Mouse (Mus musculus) limb, embryonic 10.5 days (tissue): ENCODE measurements around the gene Igsf3. TPM values are rescaled to one million over a fixed set of nuclear protein-coding genes. Genes with fewer than 3 reads are reported as not detected.
"Not testable (repeated sequence)": the region's sequence is repeated elsewhere in the genome, so short reads cannot be mapped to it uniquely, and the experiment has no call there.

ENCODE experiments used
- DNase-seq: peaks from one replicate; pipeline ENCODE4 v3.0.0-alpha.2; 2017; ENCODE audit warnings: low spot score
- H3K27ac ChIP-seq: fragments of 300-500 bp; sonication (generic); 2 replicates; pipeline ENCODE4 v1.5.1; 2016; ENCODE audit warnings: mild to moderate bottlenecking
- H3K27me3 ChIP-seq: fragments of 300-500 bp; sonication (generic); 2 replicates; pipeline ENCODE4 v1.6.1; 2016; ENCODE audit warnings: low read depth, mild to moderate bottlenecking; ENCODE audit not compliant: poor library complexity, severe bottlenecking
- H3K36me3 ChIP-seq: fragments of 300-500 bp; sonication (generic); 2 replicates; pipeline ENCODE4 v1.6.1; 2016; ENCODE audit warnings: mild to moderate bottlenecking, moderate library complexity
- H3K4me1 ChIP-seq: fragments of 300-500 bp; sonication (generic); 2 replicates; pipeline ENCODE4 v1.6.1; 2016
- H3K4me3 ChIP-seq: fragments of 300-500 bp; sonication (generic); 2 replicates; pipeline ENCODE4 v1.5.1; 2016; ENCODE audit warnings: mild to moderate bottlenecking, moderate library complexity
- H3K9me3 ChIP-seq: fragments of 300-500 bp; sonication (generic); replicated peaks from 2 replicates; pipeline ENCODE4 v1.6.1; 2016; ENCODE audit warnings: mild to moderate bottlenecking
- WGBS: fragments of 180-500 bp; shearing (Covaris S2); methylation state at CpG from one replicate; pipeline ENCODE4 v1.1.7; 2016; 5-methylcytosine and 5-hydroxymethylcytosine counted together
- polyA plus RNA-seq: library from polyadenylated mRNA; unstranded; fragments of >200 nt; fragmentation: Nextera tagmentation; extraction: Ambion mirVana; gene quantifications from 2 replicates; pipeline ENCODE4 v1.2.1, GENCODE M21; 2016

The Igsf3 gene
- polyA plus RNA-seq, 1 experiment from 2014 or later, result 84.9 TPM

GRCm38 (mm10) chr3:101412115-101412514 is 35.2 kb downstream of the Igsf3 start:
- WGBS, result 74% methylated on average over 6 of the region's 6 CpGs
- Histone ChIP-seq H3K27me3 (no peaks in the 10 kb centered on the region), H3K27ac (peak overlapping the region; percentile 70; the same call in 1 of the 2 replicates), H3K4me3 (no peak overlapping the region), H3K9me3 (no peaks in the 10 kb centered on the region), H3K36me3 (0 out of 2 replicates have a peak, but pooled peaks cover 2% of the 10 kb centered on the region), H3K4me1 (peaks cover 88% of the 10 kb centered on the region)
- no peak for DNase-seq

- DNase-seq, H3K9me3 ChIP-seq, H3K27me3 ChIP-seq, H3K4me3 ChIP-seq, H3K27ac ChIP-seq, H3K36me3 ChIP-seq: not testable (repeated sequence)
- peaks cover 81% of the 10 kb centered on the region for H3K4me1 ChIP-seq
- 94% methylated on average over 5 of the region's 5 CpGs for WGBS
Measured at GRCm38 (mm10) chr3:101413013-101413412, 36.1 kb downstream of the Igsf3 start.

- Histone ChIP-seq H3K4me3 (no peak overlapping the region), H3K9me3 (no peaks in the 10 kb centered on the region), H3K27ac (no peak overlapping the region), H3K36me3 (no peaks in the 10 kb centered on the region), H3K4me1 (peaks cover 64% of the 10 kb centered on the region), H3K27me3 (no peaks in the 10 kb centered on the region)
- no peak for DNase-seq
- WGBS, result 62% methylated on average over 18 of the region's 18 CpGs
Measured at GRCm38 (mm10) chr3:101418740-101419652, 42.1 kb downstream of the Igsf3 start.

GRCm38 (mm10) chr3:101419653-101419994 is 42.7 kb downstream of the Igsf3 start:
- DNase-seq, result no peak
- Histone ChIP-seq H3K36me3 (no peaks in the 10 kb centered on the region), H3K4me3 (no peak overlapping the region), H3K27ac (no peak overlapping the region), H3K4me1 (peaks cover 64% of the 10 kb centered on the region), H3K27me3 (no peaks in the 10 kb centered on the region), H3K9me3 (no peaks in the 10 kb centered on the region)
- 70% methylated on average over 10 of the region's 10 CpGs for WGBS

- Histone ChIP-seq H3K27ac (no peak overlapping the region), H3K4me1 (peaks cover 48% of the 10 kb centered on the region), H3K27me3 (no peaks in the 10 kb centered on the region), H3K4me3 (no peak overlapping the region), H3K36me3 (peaks cover 30% of the 10 kb centered on the region), H3K9me3 (no peaks in the 10 kb centered on the region)
- DNase-seq, result no peak
- WGBS, result 59% methylated on average over 4 of the region's 4 CpGs
Measured at GRCm38 (mm10) chr3:101423188-101423587, 46.3 kb downstream of the Igsf3 start.

GRCm38 (mm10) chr3:101424295-101424885 is 47.5 kb downstream of the Igsf3 start:
- H3K4me1 ChIP-seq, result peaks cover 36% of the 10 kb centered on the region
- H3K9me3 ChIP-seq, result no peaks in the 10 kb centered on the region
- H3K4me3 ChIP-seq, result no peak overlapping the region
- 0 out of 2 replicates have a peak overlapping the region, but pooled peaks have one; percentile 31 for H3K27ac ChIP-seq
- DNase-seq, result no peak
- 81% methylated on average over 10 of the region's 10 CpGs for whole genome bisulfite sequencing
- H3K27me3 ChIP-seq, result no peaks in the 10 kb centered on the region
- H3K36me3 ChIP-seq, result peaks cover 41% of the 10 kb centered on the region

- 56% methylated on average over 8 of the region's 8 CpGs for WGBS
- no peak for DNase-seq
- Histone ChIP-seq H3K36me3 (peaks cover 98% of the 10 kb centered on the region), H3K4me1 (peaks cover 10% of the 10 kb centered on the region), H3K27me3 (no peaks in the 10 kb centered on the region), H3K27ac (no peak overlapping the region), H3K9me3 (no peaks in the 10 kb centered on the region), H3K4me3 (no peak overlapping the region)
Measured at GRCm38 (mm10) chr3:101429982-101430754, 53.3 kb downstream of the Igsf3 start.

GRCm38 (mm10) chr3:101430755-101431115 is 53.9 kb downstream of the Igsf3 start:
- H3K36me3 ChIP-seq, result peaks cover 98% of the 10 kb centered on the region
- 89% methylated on average over 2 of the region's 2 CpGs for WGBS

GRCm38 (mm10) chr3:101435672-101436071 is 58.8 kb downstream of the Igsf3 start:
- 94% methylated on average over 8 of the region's 8 CpGs for WGBS
- Histone ChIP-seq H3K4me1 (peaks cover 4% of the 10 kb centered on the region; the same call in 1 of the 2 replicates), H3K9me3 (no peaks in the 10 kb centered on the region), H3K4me3 (no peak overlapping the region), H3K27ac (no peak overlapping the region), H3K27me3 (no peaks in the 10 kb centered on the region), H3K36me3 (peaks cover 99% of the 10 kb centered on the region)
- DNase-seq, result no peak

More at GRCm38 (mm10) chr3:101430755-101431115, 53.9 kb downstream of the Igsf3 start:
- Histone ChIP-seq H3K4me3 (no peak overlapping the region), H3K27me3 (no peaks in the 10 kb centered on the region), H3K9me3 (no peaks in the 10 kb centered on the region), H3K27ac (no peak overlapping the region), H3K4me1 (peaks cover 8% of the 10 kb centered on the region)
- no peak for DNase-seq

GRCm38 (mm10) chr3:101436469-101436868 is 59.6 kb downstream of the Igsf3 start:
- no peak for DNase-seq
- Histone ChIP-seq H3K27me3 (no peaks in the 10 kb centered on the region), H3K4me3 (no peak overlapping the region), H3K9me3 (no peaks in the 10 kb centered on the region), H3K4me1 (peaks cover 4% of the 10 kb centered on the region; the same call in 1 of the 2 replicates), H3K36me3 (peaks cover 99% of the 10 kb centered on the region), H3K27ac (no peak overlapping the region)
- WGBS, result 79% methylated on average over 4 of the region's 4 CpGs

- H3K27me3 ChIP-seq, result no peaks in the 10 kb centered on the region
- DNase-seq, result no peak
- no peak overlapping the region for H3K27ac ChIP-seq
- WGBS, result 80% methylated on average over 12 of the region's 12 CpGs
- H3K4me1 ChIP-seq, result peaks cover 4% of the 10 kb centered on the region; the same call in 1 of the 2 replicates
- H3K36me3 ChIP-seq, result peaks cover 99% of the 10 kb centered on the region
- no peak overlapping the region for H3K4me3 ChIP-seq
- no peaks in the 10 kb centered on the region for H3K9me3 ChIP-seq
Measured at GRCm38 (mm10) chr3:101437021-101437563, 60.2 kb downstream of the Igsf3 start.

- Histone ChIP-seq H3K27ac (no peak overlapping the region), H3K4me1 (0 out of 2 replicates have a peak, but pooled peaks cover 3% of the 10 kb centered on the region), H3K36me3 (peaks cover 97% of the 10 kb centered on the region), H3K9me3 (no peaks in the 10 kb centered on the region), H3K4me3 (no peak overlapping the region), H3K27me3 (no peaks in the 10 kb centered on the region)
- no peak for DNase-seq
- 84% methylated on average over 11 of the region's 11 CpGs for WGBS
Measured at GRCm38 (mm10) chr3:101443265-101443881, 66.5 kb downstream of the Igsf3 start.
